Mouse (Mus musculus) bone marrow macrophage, adult 2 months (primary cell): ENCODE measurements around the gene Fem1b.

Experiments used
- CTCF ChIP-seq: IDR thresholded peaks from 2 replicates; pipeline ENCODE4 v1.5.1; 2012; ENCODE audit warnings: low read depth, mild to moderate bottlenecking, low read length, moderate library complexity
- POLR2A ChIP-seq: IDR thresholded peaks from 2 replicates; pipeline ENCODE4 v1.6.1; 2012; ENCODE audit warnings: mild to moderate bottlenecking, low read depth, low read length, borderline replicate concordance

DNA sequence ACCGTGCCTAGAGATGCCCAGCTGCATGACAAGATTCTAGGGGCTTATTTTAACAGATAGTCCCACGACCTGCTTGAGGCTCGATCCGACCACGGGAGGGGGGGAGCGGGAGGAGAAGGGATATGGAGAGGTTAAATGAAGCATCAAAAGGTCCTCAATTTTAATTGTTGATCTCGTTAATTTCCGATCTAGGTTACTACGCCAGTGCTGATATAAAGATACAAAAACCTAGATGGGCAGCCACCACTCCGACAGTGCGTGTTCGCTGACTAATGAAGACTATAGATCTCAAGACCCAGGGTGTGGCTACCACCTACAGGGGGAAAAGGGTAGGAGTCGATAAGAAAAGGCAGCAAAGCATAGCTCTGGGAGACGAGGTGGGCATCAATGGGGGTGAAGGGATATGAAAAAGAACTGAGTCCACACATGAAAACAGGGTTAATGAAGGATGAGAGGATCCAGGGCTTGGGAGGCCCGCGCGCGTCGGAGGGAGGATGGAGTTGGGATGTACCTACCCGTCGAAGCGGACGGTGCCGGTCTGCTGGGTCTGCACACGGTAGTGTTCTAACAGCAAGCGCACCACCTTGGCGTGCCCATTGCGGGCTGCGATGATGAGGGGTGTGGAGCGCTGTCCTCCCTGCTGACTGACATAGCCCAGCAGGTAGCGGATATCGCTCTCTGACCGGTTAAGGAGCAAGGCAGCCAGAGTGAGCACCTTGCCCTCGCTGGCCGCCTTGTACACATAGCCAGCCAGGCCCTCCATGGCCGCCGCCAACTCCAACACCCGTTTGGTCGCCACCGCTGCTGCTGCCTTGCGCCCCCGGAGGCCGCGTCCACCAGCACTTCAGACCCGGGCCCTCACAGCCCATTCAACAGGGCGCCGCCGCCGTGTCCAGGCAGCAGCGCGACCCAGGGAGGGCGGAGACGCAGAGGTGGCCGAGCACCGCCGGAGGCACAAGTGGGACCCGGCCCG, 905 bp downstream of the Fem1b start:
- no peak for TF ChIP-seq CTCF
- no peak for TF ChIP-seq POLR2A
